Mouse (Mus musculus) embryo, embryonic 11 days (tissue): ENCODE results near the gene Ephb1.
A peak's percentile ranks its signal among the peaks of the same experiment; 100 is the strongest.

Experiments
- DNase-seq: peaks from one replicate; pipeline ENCODE4 v3.0.0-alpha.2; 2015

The Ephb1 gene

DNA sequence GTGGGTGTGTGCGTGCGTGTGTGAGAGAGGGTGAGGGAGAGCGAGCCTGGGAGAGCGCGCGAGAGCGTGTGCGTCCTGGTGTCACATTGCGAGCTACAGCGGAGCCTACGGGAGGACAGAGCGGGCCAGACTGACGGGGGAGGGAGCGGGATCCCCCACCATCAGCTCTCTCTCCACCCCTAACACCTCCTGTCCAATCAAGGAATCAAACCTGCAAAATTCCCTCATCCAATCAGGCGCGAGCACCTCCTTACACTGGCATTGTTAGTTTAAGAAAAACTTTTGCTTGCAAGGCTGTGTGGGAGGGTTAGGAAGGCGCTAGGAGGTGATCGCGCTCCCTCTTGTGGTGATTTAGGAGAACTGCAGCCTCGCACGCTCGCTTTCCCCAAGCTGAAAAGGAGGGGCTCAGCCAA lies at the start of gene Ephb1:
Gene Ephb1, minus strand, starts transcription at position 133 of the 413 bp plus-strand sequence.
- DNase-seq: peak; percentile 90

GRCm38 (mm10) chr9:102403086-102404021 lies 48.9 kb upstream of the Ephb1 start:
- DNase-seq: peak; percentile 78

DNA sequence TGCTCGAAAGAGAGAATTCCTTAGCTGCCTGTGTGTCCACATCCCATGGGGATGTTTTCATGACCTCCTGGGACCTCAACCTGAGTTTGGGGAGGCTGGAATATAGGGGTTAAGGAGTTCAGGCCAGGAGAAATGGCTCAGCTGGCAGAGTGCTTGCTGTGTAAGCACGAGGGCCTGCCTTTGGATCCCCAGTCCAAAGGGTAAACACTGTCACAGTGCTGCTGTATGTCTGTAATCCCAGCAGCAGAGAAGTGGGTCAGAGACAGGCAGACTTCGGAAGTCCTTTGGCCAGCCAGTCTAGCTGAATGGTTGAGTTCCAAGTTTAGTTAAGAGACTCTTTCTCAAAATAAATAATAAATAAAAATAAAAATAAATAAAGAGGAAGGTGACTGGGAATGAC lies 48.2 kb upstream of the Ephb1 start:
- DNase-seq: no peak

DNA sequence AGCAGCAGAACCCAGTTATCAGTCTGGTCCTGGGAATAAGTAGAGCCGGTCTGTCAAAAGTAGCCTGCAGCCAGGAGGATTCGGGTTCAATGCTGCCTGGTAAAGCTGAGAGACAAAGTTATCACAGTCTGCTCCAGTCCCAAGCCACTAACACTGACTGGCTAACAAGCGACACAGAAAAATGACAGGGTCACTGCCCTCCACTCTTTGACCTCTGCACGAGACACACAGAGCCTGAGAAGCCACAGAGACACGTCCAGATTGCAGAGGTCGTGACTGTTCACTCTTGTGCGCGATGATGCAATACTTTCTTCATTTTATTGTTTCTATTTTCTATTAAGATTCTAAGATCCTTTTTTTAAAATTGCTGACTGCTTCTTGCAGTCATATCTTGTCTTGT lies 33.8 kb upstream of the Ephb1 start:
- no peak for DNase-seq

GRCm38 (mm10) chr9:102386816-102387215 lies 32.3 kb upstream of the Ephb1 start:
- DNase-seq: no peak

DNA sequence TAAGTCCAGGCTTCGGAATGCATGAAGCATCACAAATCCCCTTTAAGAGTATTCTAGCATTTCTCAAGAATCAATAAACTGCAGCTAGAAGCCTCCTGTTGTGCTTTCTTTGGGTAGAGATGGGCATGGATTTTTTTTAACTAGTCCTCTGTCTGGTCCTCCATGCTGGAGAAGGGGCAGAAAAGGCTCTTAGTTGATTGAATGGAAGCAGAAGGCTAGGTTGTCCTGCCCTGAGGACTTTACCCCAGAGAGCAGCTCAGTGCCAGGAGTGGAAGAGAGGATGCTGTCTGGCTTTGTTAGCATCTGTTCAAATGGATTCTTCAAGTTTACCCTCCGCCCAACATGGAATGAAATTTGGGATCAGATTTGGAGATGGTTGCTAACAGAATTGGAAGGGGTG lies 25.7 kb upstream of the Ephb1 start:
- no peak for DNase-seq

DNA sequence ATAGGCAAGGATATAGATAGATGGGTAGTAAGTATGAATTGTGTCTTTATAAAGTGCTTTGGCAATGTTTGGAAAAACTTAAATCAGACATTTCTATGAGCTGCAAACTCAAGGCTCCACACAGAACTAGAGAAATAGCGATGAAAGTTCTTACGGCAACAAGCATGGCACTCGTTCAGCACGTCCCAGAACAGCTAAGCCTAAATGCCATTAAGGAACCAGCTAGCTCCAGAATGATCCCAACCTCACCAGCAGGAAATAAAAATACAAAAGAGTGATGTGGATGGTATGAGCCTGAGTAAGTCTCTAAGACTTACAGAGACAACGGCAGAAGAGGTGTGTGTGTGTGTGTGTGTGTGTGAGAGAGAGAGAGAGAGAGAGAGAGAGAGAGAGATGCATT lies 20.2 kb upstream of the Ephb1 start:
- no peak for DNase-seq

DNA sequence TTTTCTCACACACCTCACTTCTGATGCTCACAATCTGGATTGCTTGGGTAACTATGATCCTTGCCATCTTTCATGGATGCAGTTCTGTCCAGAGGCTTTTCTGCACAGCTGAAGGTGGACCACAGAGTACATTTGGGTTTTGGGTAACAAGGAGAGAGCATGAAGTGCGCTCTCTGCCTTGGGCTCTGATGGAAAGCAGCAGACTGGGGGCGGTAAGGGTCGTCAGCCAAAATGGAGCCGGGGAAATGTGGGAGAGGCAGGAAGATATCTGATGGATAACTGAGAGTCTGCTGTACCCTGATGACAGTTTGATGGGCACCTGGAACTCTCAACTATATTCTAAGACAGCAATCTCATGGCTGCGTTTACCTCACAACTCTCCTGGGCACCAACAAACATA lies 19.4 kb upstream of the Ephb1 start:
- no peak for DNase-seq

DNA sequence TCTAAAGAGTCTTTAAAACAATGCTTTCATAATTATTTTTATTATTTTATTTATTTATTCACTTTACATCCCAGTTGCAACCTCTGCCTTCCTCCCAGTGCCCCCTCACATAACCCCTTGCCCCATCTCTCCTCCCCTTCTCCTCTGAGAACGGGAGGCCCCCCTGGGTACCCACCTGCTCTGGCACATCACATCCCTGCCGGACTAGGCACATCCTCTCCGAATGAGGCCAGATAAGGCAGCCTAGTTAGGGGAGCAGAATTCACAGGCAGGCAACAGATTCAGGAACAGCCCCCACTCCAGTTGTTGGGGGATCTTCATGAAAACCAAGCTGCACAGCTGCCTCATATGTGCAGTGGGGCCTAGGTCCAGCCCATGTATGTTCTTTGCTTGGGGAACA lies 17.4 kb upstream of the Ephb1 start:
- DNase-seq: no peak

DNA sequence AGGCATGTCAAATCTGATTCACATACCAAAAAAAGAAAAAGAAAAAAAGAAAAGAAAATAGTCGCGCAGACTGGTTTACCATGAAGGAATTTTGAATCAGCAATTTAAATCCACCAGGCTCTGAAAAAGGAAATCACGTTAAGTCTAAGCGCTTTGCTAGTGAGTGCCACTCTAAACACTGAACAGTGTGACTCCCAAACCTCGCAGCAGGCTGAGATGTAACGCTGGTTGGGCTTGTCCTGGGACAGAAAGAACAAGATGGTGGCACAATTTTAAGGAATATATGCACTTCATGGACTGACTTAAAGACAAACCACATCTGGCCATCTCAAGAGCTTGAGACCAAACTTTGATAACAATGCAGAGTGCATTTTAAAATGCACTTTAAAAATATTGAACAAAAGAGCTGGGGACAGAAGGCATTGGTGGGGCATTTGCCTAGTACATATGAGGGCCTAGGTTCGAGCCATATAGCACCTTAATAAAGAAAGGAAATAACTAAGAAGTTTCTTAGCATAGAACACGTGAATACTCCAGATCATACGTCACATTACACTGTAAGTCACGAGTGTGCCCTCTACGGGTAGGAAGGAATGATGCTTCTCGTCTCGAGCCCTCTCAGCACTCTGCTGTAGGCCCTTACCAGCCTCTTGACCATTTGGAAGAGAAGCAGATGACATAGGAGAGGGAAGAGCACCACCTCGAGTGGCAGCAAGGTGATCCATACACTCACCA lies 16.7 kb upstream of the Ephb1 start:
- peak; percentile 25 for DNase-seq

GRCm38 (mm10) chr9:102370141-102370540 lies 15.6 kb upstream of the Ephb1 start:
- DNase-seq: no peak

DNA sequence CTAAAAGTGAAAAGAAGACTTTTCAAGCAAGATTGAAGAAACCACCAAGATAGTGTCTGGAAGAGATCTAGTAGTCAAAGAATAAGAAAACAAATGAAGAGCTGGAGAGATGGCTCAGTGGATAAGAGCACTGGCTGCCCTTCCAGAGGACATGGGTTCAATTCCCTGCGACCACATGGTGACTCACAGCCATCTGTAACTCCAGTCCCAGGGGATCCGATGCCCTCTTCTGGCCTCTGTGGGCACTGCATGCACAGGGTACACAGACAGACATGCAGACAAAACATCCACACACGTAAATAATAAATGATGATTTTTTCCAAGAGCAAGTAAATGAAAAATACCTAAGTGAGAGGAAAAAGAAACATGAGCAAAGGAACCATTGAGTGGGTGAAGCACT lies 14.6 kb upstream of the Ephb1 start:
- DNase-seq: no peak

- no peak for DNase-seq
These were observed 13.3 kb upstream of the Ephb1 start for GRCm38 (mm10) chr9:102367796-102368195.

DNA sequence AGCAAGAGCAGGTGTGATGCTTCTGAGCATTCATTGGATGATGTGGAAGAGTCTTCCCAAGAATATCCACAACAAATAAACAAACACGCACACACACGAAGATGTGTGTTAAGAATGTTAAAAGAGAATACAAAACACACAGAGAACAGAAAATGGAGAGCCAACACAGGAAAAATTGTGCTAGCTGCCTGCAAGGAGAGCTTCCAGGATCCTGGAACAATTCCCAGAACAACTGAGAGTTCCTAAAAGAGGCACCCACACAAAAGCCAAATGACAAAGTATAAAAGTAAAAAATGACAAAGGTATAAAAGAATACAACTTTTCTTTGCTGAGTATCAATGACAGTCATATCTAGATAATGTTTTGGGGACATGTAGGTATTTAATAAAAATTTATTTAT lies 11.0 kb upstream of the Ephb1 start:
- DNase-seq: no peak

DNA sequence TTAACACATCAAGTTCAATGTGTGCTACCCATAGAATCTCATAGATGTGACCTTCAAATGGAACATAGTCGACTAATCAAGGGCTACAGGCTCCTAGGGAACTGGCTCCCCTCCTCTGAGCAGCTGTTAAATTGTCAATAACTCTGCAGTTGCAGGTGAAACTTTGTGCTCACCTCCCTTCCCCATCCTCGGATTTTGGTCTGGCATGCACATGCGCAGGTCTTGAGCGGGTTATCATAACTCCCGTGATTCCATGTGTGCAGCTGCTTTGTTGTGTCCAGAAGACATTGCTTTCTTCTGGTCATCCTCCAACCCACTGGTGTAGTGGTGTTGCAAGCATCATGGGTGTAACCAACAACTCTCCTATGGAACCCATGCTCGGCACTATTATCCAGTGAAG lies 4.8 kb upstream of the Ephb1 start:
- DNase-seq: no peak

GRCm38 (mm10) chr9:102358711-102359110 lies 4.2 kb upstream of the Ephb1 start:
- no peak for DNase-seq

DNA sequence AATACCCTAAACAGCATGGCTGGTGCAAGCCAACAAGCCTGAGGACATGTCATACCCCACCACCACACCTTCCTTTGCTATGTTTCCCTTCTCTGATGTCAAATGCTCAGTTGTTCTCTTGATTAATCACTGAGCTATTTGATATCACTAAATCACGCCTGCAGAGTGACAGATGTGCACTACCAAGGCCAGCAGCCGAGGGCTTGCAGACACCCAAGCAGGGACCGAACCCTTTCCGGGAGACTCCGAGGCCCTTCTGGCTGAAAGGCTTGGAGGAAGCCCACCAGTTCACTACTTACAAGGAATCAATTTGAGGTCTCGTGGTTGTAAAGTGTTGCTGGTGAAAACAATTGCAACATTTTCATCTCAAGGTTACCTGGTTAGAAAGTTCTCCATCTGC lies 3.5 kb upstream of the Ephb1 start:
- DNase-seq: no peak

DNA sequence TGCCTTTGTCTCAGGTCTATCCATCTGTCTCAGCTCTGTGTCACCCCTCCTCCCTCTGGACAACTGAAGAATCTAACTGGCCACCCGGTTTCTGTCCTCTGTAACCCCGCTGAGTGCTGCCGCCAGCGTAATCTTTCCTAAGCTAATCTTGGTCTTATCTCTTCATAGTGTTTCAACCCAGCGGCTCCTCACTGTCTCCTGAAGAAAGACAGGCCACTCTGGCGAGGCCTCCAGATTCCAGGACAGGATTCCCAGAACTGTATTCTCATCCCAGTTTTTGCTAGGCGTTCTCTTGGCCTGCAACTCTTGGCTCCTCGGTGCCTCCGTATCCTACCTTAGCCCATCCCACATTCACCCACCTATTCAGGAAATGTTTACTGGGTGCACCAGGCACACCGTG lies 2.0 kb upstream of the Ephb1 start:
- no peak for DNase-seq

- DNase-seq: no peak
These were observed 1.2 kb upstream of the Ephb1 start for GRCm38 (mm10) chr9:102355726-102356125.

GRCm38 (mm10) chr9:102353636-102354491 lies 629 bp downstream of the Ephb1 start:
- peak; percentile 64 for DNase-seq

DNA sequence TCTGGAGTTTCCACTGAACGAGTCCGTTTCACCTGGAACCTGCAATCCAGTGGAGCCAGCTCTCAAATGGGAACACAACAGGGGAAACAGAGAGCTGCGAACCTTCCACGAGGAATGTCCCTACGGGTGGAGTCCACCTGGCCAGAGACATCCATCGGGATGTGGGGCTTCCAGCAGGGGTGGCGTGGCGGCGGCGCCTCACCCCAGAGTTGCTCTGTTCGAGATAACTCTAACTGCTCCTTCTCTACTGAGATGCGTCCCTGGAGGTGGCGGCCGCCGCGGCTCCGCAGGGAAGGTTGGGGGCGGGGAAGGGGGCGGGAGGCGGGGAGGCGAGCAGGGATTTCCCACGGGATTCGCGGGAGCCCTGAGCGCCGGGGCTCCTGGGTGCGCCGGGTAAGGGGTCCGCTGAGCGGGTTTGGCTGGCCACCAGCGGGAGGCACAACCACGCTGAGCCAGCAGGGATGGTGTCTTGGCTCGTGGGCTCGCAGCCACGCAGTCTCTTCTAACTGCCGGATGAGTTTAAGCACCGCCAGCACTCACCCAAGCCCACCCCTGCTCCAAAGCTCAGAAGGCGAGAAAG lies 1.3 kb downstream of the Ephb1 start:
- DNase-seq: peak; percentile 50

GRCm38 (mm10) chr9:102352186-102353055 lies 2.1 kb downstream of the Ephb1 start:
- peak; percentile 42 for DNase-seq
